Mouse (Mus musculus) forebrain, embryonic 11.5 days (tissue): ENCODE measurements around the gene Micall1. TPM values are rescaled to one million over a fixed set of nuclear protein-coding genes. Genes with fewer than 3 reads are reported as not detected.

ENCODE experiments used
- ATAC-seq: fragments of 200-750 bp; cut with Nextera tagmentation; replicated peaks from 2 replicates; pipeline ENCODE4 v1.8.0; 2017; ENCODE audit warnings: moderate TSS enrichment; ENCODE audit not compliant: low FRiP score
- DNase-seq: peaks from one replicate; pipeline ENCODE4 v3.0.0-alpha.2; 2017; ENCODE audit warnings: low spot score
- H3K27ac ChIP-seq: fragments of 300-500 bp; sonication (generic); 2 replicates; pipeline ENCODE4 v1.5.1; 2014; ENCODE audit warnings: low read depth, low read length
- H3K27me3 ChIP-seq: fragments of 300-500 bp; sonication (generic); 2 replicates; pipeline ENCODE4 v1.6.1; 2014; ENCODE audit warnings: mild to moderate bottlenecking, low read length, mixed read lengths; ENCODE audit not compliant: control insufficient read depth, insufficient read depth
- H3K36me3 ChIP-seq: fragments of 300-500 bp; sonication (generic); 2 replicates; pipeline ENCODE4 v1.6.1; 2014; ENCODE audit warnings: mild to moderate bottlenecking, low read length, moderate library complexity, mixed read lengths; ENCODE audit not compliant: control insufficient read depth, insufficient read depth
- H3K4me1 ChIP-seq: fragments of 300-500 bp; sonication (generic); replicated peaks from 2 replicates; pipeline ENCODE4 v1.6.1; 2014; ENCODE audit warnings: low read length, mixed read lengths; ENCODE audit not compliant: control insufficient read depth, insufficient read depth
- H3K4me2 ChIP-seq: fragments of 300-500 bp; sonication (generic); 2 replicates; pipeline ENCODE4 v1.6.1; 2014; ENCODE audit warnings: low read depth, mild to moderate bottlenecking, low read length, moderate library complexity, mixed read lengths; ENCODE audit not compliant: severe bottlenecking
- H3K4me3 ChIP-seq: fragments of 300-500 bp; sonication (generic); 2 replicates; pipeline ENCODE4 v1.5.1; 2014; ENCODE audit warnings: low read depth, low read length
- H3K9ac ChIP-seq: fragments of 300-500 bp; sonication (generic); 2 replicates; pipeline ENCODE4 v1.6.1; 2014; ENCODE audit warnings: low read length
- H3K9me3 ChIP-seq: fragments of 300-500 bp; sonication (generic); 2 replicates; pipeline ENCODE4 v1.6.1; 2016; ENCODE audit warnings: low read length, mixed read lengths; ENCODE audit not compliant: control insufficient read depth
- WGBS: fragments of 180-500 bp; shearing (Covaris S2); extraction: QIAGEN DNeasy Blood & Tissue Kit; methylation state at CpG from one replicate; pipeline ENCODE4 v1.1.7; 2014; 5-methylcytosine and 5-hydroxymethylcytosine counted together
- polyA plus RNA-seq: library from polyadenylated mRNA; unstranded; fragments of >200 nt; fragmentation: Nextera tagmentation; extraction: Ambion mirVana; gene quantifications from 2 replicates; pipeline ENCODE4 v1.2.1, GENCODE M21; 2014

The Micall1 gene
- polyA plus RNA-seq, 1 experiment from 2014 or later = 7.6 TPM

DNA sequence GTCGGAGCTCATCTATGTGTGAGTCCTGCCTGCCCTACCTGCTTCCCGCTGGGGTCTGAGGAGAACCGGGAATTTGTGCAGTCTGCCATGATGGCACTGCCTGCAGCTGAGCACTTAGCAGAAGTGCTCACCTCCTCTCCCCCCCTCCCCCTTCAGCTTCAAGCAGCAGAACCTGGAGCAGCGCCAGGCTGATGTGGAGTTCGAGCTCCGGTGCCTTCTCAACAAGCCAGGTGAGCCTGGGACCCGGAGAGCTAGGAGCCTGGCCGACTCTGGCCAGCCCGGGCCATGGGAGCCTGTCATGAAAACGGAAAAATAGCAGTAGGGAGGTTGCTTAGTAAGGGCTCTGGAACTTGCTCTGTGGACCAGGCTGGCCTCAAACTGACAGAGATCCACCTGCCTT is 22.1 kb downstream of the Micall1 start:
- H3K36me3 ChIP-seq = no peaks in the 10 kb centered on the region; the same call in none of the 2 replicates
- H3K4me2 ChIP-seq = no peak overlapping the region
- no peaks in the 10 kb centered on the region for H3K9me3 ChIP-seq
- WGBS = 87% methylated on average over 10 of the region's 10 CpGs
- no peak overlapping the region for H3K9ac ChIP-seq
- DNase-seq = no peak
- no peaks in the 10 kb centered on the region for H3K4me1 ChIP-seq
- no peak overlapping the region for H3K4me3 ChIP-seq
- no peak for ATAC-seq
- no peak overlapping the region for H3K27ac ChIP-seq
- H3K27me3 ChIP-seq = no peaks in the 10 kb centered on the region

DNA sequence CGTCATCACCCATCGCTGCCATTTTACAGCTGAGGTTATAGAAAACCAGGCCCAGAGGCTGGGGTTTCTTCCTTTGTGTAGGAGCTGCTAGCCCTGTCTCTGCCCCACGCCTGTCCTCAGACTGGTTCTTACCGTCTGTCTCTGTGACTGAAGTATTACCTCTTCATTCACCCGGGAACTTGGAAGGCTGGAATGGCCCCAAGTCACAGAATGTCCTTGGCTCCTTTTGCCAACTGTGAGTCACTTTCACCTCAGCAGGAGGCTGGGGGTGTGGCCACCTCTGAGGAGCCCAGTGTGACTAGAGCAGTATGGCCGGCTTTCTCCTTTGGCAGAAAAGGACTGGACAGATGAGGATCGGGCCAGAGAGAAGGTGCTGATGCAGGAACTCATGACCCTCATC is 22.7 kb downstream of the Micall1 start:
- WGBS = 78% methylated on average over 7 of the region's 7 CpGs
- no peaks in the 10 kb centered on the region for H3K27me3 ChIP-seq
- no peaks in the 10 kb centered on the region for H3K4me1 ChIP-seq
- no peak overlapping the region for H3K27ac ChIP-seq
- H3K9ac ChIP-seq = no peak overlapping the region
- H3K4me2 ChIP-seq = no peak overlapping the region
- H3K36me3 ChIP-seq = no peaks in the 10 kb centered on the region; the same call in none of the 2 replicates
- ATAC-seq (no peak), DNase-seq (no peak)
- H3K4me3 ChIP-seq = no peak overlapping the region
- no peaks in the 10 kb centered on the region for H3K9me3 ChIP-seq

DNA sequence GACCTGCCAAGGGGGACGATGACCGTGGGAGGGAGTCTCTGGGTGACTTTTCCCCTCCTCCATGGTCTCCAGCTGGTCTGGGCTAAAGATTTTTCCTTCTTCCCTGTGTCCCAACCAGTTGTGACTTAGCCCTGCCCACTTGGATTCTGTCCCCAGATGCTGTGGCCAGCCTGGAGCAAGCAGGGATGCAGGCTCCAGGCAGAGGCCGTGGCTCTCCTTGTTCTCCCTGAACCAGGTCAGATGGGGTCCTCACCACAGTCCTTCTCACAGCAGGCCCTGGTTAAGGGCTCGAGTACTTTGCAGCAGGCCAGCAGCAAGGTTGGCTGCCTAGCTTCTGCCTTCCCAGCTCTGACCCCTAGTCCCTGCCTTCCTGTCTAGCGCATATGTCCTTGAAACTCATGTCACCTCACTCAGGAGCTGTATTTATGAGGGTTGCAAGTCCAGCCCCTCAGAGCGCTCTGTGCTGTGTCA is 24.5 kb downstream of the Micall1 start:
- Histone ChIP-seq H3K27ac (no peak overlapping the region), H3K4me2 (no peak overlapping the region), H3K9me3 (no peaks in the 10 kb centered on the region), H3K4me1 (no peaks in the 10 kb centered on the region), H3K36me3 (no peaks in the 10 kb centered on the region), H3K27me3 (no peaks in the 10 kb centered on the region), H3K4me3 (no peak overlapping the region), H3K9ac (no peak overlapping the region)
- DNase-seq (no peak), ATAC-seq (no peak)
- WGBS = 83% methylated on average over 6 of the region's 6 CpGs

- Histone ChIP-seq H3K9me3 (no peaks in the 10 kb centered on the region), H3K9ac (no peak overlapping the region), H3K4me3 (no peak overlapping the region), H3K36me3 (no peaks in the 10 kb centered on the region), H3K27ac (no peak overlapping the region), H3K4me2 (no peak overlapping the region), H3K27me3 (no peaks in the 10 kb centered on the region), H3K4me1 (no peaks in the 10 kb centered on the region)
- DNase-seq = no peak
- WGBS = 84% methylated on average over 9 of the region's 9 CpGs
- no peak for ATAC-seq
These were observed 26.0 kb downstream of the Micall1 start for GRCm38 (mm10) chr15:79134496-79135270.

- H3K4me1 ChIP-seq = no peaks in the 10 kb centered on the region; the same call in 1 of the 2 replicates
- no peaks in the 10 kb centered on the region for H3K27me3 ChIP-seq
- ATAC-seq (no peak), DNase-seq (no peak)
- no peak overlapping the region for H3K9ac ChIP-seq
- H3K4me3 ChIP-seq = no peak overlapping the region
- no peaks in the 10 kb centered on the region for H3K36me3 ChIP-seq
- H3K9me3 ChIP-seq = no peaks in the 10 kb centered on the region
- H3K4me2 ChIP-seq = no peak overlapping the region
- WGBS = 83% methylated on average over 9 of the region's 9 CpGs
- H3K27ac ChIP-seq = no peak overlapping the region
These were observed 26.6 kb downstream of the Micall1 start for GRCm38 (mm10) chr15:79135332-79135731.

DNA sequence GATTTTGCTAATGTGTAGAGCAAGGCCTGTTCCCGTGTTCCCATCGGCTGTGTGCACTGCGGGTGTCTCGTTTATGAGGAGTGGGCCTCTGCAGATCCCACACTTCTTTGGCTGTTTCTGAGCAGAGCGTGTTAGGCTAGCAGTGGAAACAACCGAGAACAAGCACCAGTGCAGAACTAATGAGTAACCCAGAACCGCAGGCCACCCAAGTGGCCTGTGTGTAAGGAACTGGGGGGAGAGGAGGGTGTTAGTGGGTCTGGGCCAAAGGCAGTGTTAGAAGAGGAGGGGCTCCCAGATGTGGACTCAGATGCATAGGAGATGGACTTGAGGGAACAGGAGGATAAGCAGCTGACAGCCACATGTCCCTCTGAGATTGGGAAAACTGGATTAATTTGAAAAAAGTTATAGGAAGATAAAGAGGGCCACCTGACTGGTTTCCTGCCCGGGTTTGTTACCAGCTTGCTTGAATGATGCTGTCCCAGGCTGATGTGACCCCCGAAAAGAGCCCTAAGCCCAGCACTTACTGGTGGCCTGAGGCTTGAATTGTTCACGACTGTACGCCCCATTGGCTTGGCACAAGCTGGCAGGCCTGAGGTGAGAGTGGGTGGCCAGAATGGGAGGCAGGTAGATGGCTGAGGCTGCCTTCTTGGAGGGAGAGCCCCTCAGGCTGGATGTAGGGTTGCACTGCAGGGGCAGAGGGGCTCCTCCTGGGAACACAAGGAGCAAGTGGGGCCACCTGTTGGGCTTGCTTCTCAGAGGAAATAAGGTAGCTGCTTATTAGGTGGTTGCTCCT is 27.3 kb downstream of the Micall1 start:
- Histone ChIP-seq H3K4me1 (no peaks in the 10 kb centered on the region; the same call in 1 of the 2 replicates), H3K4me3 (no peak overlapping the region), H3K27ac (no peak overlapping the region), H3K36me3 (no peaks in the 10 kb centered on the region), H3K4me2 (no peak overlapping the region), H3K9ac (no peak overlapping the region; the same call in 1 of the 2 replicates), H3K27me3 (no peaks in the 10 kb centered on the region), H3K9me3 (no peaks in the 10 kb centered on the region)
- ATAC-seq (no peak), DNase-seq (no peak)
- 71% methylated on average over 11 of the region's 11 CpGs for WGBS

DNA sequence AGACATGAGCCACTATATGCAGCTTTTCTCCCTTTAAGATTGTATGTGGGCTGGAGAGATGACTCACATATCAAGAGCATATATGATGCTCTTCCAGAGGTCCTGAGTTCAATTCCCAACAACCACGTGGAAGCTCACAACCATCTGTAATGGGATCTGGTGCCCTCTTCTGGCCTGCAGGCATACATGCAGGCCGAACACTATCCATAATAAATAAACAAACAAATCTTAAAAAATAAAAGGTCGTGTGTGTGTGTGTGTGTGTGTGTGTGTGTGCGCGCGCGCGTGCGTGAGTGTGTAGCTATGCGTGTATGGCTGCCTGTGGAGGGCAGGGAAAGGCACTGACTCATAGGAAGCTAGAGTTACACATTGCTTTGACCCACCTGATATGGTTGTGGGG is 30.9 kb downstream of the Micall1 start:
- Histone ChIP-seq H3K9ac (no peak overlapping the region), H3K27ac (no peak overlapping the region), H3K9me3 (no peaks in the 10 kb centered on the region), H3K4me2 (no peak overlapping the region), H3K4me3 (no peak overlapping the region), H3K36me3 (no peaks in the 10 kb centered on the region), H3K4me1 (peaks cover 2% of the 10 kb centered on the region; the same call in 1 of the 2 replicates), H3K27me3 (no peaks in the 10 kb centered on the region)
- WGBS = 63% methylated on average over 10 of the region's 10 CpGs
- no peak for DNase-seq
- ATAC-seq = no peak

DNA sequence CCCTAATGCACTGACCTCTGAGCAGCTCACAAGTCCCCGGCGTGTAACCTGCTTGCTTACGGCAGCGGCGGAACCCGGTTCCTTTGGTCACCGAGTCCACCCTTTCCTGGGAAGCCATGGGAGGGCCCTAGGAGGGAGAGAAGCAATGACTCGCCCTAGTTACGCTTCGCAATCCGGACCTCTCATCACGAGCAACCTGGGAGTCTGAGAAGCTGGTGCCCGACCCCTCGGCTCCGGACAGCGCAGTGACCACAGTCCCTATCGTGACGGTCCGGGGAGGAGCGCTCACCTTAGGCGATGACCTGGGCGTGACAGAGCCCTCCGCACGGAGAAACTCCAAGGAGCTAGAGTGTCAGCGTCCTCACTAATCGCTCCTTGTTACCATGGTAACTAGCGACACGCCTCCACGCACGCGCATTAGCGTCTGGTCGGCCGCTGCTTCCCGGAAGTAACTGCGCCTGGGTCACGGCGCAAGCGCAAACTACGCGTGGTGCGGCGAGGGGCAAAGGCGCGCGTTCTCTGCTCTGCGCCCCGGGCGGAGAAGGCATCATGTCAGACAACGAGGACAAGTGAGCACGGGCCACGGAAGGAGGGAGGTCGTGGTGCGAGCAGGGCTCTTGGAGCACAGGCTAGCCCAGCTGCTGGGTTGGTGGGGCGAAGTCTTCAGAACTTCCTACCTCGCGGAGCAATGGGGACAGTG is 32.3 kb downstream of the Micall1 start, which contains the start of the genes Polr2f and 1700088E04Rik:
TSS of gene Polr2f (plus strand) at position 144 of the 700 bp plus-strand sequence.
TSS of gene 1700088E04Rik (minus strand) at position 388 of the 700 bp plus-strand sequence.
- H3K27me3 ChIP-seq = no peaks in the 10 kb centered on the region
- H3K9me3 ChIP-seq = no peaks in the 10 kb centered on the region
- peaks cover 4% of the 10 kb centered on the region; the same call in 1 of the 2 replicates for H3K36me3 ChIP-seq
- H3K4me3 ChIP-seq = peak within 1 kb of the TSS; percentile 89
- under 1% methylated on average over 57 of the region's 57 CpGs for whole genome bisulfite sequencing
- ATAC-seq (peak; percentile 92), DNase-seq (peak; percentile 96)
- H3K9ac ChIP-seq = peak within 1 kb of the TSS; percentile 85
- H3K4me1 ChIP-seq = peaks cover 2% of the 10 kb centered on the region; the same call in 1 of the 2 replicates
- peak within 1 kb of the TSS; percentile 97 for H3K4me2 ChIP-seq
- no peak within 1 kb of the TSS for H3K27ac ChIP-seq
